Mouse (Mus musculus): ENCODE results near the gene Pacs2. TPM values are rescaled to one million over a fixed set of nuclear protein-coding genes. Genes with fewer than 3 reads are reported as not detected.

Gene Pacs2
- polyA plus RNA-seq, 1 experiment from 2014 or later = 9.8 TPM

DNA sequence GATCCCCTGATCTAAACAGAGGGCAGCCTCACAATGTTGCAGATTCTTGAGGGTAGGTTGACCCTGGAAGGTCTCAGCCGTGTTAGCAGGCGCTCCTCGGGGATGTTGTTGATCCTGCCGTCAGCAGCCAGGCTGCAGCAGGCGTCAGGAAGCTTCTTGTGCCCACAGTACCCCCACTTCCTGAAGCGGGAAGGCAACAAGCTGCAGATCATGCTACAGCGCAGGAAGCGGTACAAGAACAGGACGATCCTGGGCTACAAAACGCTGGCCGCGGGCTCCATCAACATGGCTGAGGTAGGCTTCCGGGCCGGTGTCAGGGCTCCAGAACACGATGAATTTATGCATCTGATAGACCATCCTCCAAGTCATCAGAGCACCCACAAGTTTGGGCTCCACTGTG lies 32.6 kb downstream of the Pacs2 start:
- Histone ChIP-seq H3K9me3 (replicated peaks; ENCODE audit: control insufficient read depth, low read length) (no peaks in the 10 kb centered on the region), H3K4me3 (ENCODE audit: low read depth, low read length) (no peak overlapping the region), H3K4me2 (ENCODE audit: low read depth, low read length) (no peak overlapping the region), H3K4me1 (ENCODE audit: control insufficient read depth, insufficient read depth, low read length) (peaks cover 6% of the 10 kb centered on the region), H3K9ac (replicated peaks; ENCODE audit: low read length) (no peak overlapping the region), H3K36me3 (replicated peaks; ENCODE audit: control insufficient read depth, insufficient read depth, low read depth, low read length) (no peaks in the 10 kb centered on the region; the same call in 1 of the 2 replicates), H3K27me3 (ENCODE audit: control insufficient read depth, insufficient read depth, low read length) (no peaks in the 10 kb centered on the region), H3K27ac (replicated peaks; ENCODE audit: low read depth, low read length) (no peak overlapping the region)
- WGBS = 90% methylated on average over 15 of the region's 15 CpGs
- DNase-seq (ENCODE audit: low spot score) (no peak), ATAC-seq (replicated peaks; ENCODE audit: insufficient number of reproducible peaks, low FRiP score, low TSS enrichment, low read depth) (no peak)

DNA sequence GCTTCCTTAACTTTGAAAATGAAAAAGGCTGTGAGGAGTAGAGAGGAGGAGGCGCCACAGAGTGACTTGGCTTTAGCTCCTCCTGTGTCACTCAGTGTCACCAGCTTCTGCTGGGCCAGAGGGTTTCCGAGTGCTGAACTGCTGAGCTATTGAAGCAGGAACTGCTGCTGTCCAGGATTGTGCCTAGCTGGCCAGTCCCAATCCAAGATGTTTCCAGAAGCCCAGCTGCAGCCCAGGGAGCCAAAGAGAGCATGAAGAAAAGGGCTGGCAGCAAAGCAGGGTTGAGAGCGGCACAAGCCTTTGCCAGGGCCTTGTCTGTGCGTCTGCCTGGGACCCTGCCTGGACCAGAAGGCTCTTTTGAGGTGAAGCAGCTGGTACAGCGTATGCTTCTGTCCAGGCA lies 33.8 kb downstream of the Pacs2 start:
- Histone ChIP-seq H3K4me1 (ENCODE audit: control insufficient read depth, insufficient read depth, low read length) (peaks cover 6% of the 10 kb centered on the region), H3K4me2 (ENCODE audit: low read depth, low read length) (no peak overlapping the region), H3K9me3 (replicated peaks; ENCODE audit: control insufficient read depth, low read length) (no peaks in the 10 kb centered on the region), H3K4me3 (ENCODE audit: low read depth, low read length) (no peak overlapping the region), H3K27me3 (ENCODE audit: control insufficient read depth, insufficient read depth, low read length) (no peaks in the 10 kb centered on the region), H3K36me3 (replicated peaks; ENCODE audit: control insufficient read depth, insufficient read depth, low read depth, low read length) (no peaks in the 10 kb centered on the region; the same call in 1 of the 2 replicates), H3K27ac (replicated peaks; ENCODE audit: low read depth, low read length) (no peak overlapping the region), H3K9ac (replicated peaks; ENCODE audit: low read length) (no peak overlapping the region)
- ATAC-seq (replicated peaks; ENCODE audit: insufficient number of reproducible peaks, low FRiP score, low TSS enrichment, low read depth) (no peak), DNase-seq (ENCODE audit: low spot score) (no peak)
- 91% methylated on average over 5 of the region's 5 CpGs for WGBS

DNA sequence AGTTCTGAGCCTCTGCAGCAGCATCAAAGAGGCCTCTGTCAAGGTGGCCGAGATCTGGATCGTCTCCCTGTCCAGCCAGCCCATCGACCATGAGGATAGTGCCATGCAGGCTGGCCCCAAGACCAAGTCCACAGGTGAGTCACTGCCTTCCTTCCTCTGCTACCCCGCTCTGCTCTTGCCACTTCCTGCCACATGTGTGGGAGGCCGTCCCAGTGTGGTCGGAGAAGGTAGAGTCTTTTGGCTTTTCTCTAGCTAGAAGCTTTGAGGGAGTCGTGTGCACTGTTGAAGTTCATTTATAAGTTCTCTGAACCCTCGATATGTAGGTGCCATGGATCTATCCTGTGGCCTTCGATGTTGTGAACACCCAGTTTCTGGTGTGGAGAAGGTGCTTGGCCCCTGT lies 35.5 kb downstream of the Pacs2 start:
- Histone ChIP-seq H3K4me1 (ENCODE audit: control insufficient read depth, insufficient read depth, low read length) (peaks cover 6% of the 10 kb centered on the region), H3K9me3 (replicated peaks; ENCODE audit: control insufficient read depth, low read length) (no peaks in the 10 kb centered on the region), H3K4me2 (ENCODE audit: low read depth, low read length) (no peak overlapping the region), H3K27ac (replicated peaks; ENCODE audit: low read depth, low read length) (no peak overlapping the region), H3K36me3 (replicated peaks; ENCODE audit: control insufficient read depth, insufficient read depth, low read depth, low read length) (no peaks in the 10 kb centered on the region; the same call in 1 of the 2 replicates), H3K9ac (replicated peaks; ENCODE audit: low read length) (no peak overlapping the region), H3K27me3 (ENCODE audit: control insufficient read depth, insufficient read depth, low read length) (no peaks in the 10 kb centered on the region), H3K4me3 (ENCODE audit: low read depth, low read length) (no peak overlapping the region)
- no peak for DNase-seq (ENCODE audit: low spot score)
- WGBS = 94% methylated on average over 9 of the region's 9 CpGs
- no peak for ATAC-seq (replicated peaks; ENCODE audit: insufficient number of reproducible peaks, low FRiP score, low TSS enrichment, low read depth)

DNA sequence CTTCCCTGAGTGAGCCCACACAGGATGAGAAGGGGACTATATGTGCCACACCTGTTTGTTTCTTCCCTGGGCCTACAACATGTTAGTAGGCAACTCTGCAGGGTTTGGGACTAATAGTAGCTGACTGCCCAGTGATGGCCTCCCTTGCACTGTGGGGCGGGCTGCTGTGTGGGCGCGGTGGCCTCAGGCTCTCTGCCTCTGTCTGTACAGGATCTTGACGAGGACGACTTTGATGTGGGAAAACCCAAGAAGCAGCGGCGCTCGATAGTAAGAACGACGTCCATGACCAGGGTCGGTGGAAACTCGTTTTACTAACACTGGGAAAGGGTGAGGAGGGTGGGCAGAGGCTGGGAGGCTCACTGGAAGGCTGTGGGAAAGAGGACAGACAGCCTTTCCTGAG lies 36.4 kb downstream of the Pacs2 start:
- Histone ChIP-seq H3K36me3 (replicated peaks; ENCODE audit: control insufficient read depth, insufficient read depth, low read depth, low read length) (no peaks in the 10 kb centered on the region; the same call in 1 of the 2 replicates), H3K4me2 (ENCODE audit: low read depth, low read length) (no peak overlapping the region), H3K4me3 (ENCODE audit: low read depth, low read length) (no peak overlapping the region), H3K27me3 (ENCODE audit: control insufficient read depth, insufficient read depth, low read length) (no peaks in the 10 kb centered on the region), H3K9ac (replicated peaks; ENCODE audit: low read length) (no peak overlapping the region), H3K9me3 (replicated peaks; ENCODE audit: control insufficient read depth, low read length) (no peaks in the 10 kb centered on the region), H3K4me1 (ENCODE audit: control insufficient read depth, insufficient read depth, low read length) (peaks cover 6% of the 10 kb centered on the region), H3K27ac (replicated peaks; ENCODE audit: low read depth, low read length) (no peak overlapping the region)
- ATAC-seq (replicated peaks; ENCODE audit: insufficient number of reproducible peaks, low FRiP score, low TSS enrichment, low read depth) (no peak), DNase-seq (ENCODE audit: low spot score) (no peak)
- 76% methylated on average over 12 of the region's 12 CpGs for WGBS

DNA sequence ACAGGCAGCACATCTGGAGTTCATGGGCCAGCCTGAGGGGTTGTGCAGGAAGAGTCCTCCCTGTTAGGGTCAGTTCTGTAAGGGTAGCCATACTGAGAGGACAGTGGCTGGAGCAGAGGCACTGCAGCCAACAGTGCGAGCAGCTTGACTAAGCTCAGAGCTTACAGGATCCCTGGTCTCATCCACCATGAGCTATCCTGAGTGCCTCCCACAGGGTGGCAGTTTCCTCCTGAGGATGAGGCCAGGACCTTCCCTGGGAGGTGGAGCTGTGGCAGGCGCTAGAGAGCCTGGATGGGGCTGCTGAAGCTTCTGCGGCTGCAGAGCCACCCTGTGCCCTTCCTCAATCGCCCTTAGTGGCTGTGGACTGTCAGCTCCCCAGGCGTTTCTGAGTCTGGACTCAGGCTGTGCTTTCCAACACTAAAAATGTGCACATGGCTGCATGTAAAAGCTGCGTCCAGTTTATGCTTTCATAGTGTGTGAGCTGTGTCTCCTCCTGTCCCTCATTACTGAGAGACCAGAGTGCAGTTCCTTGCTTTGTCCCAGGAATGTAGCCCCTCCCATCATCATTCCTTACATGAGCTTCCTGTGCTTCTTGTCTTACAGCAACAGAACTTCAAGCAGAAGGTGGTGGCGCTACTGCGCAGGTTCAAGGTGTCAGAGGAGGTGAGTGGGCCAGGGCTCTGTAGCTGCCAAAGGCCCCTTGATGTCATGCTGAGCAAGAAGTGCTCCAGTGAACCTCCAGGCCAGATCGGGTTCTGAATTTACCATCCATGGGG lies 37.5 kb downstream of the Pacs2 start:
- Histone ChIP-seq H3K4me1 (ENCODE audit: control insufficient read depth, insufficient read depth, low read length) (peaks cover 6% of the 10 kb centered on the region), H3K4me3 (ENCODE audit: low read depth, low read length) (no peak overlapping the region), H3K27me3 (ENCODE audit: control insufficient read depth, insufficient read depth, low read length) (no peaks in the 10 kb centered on the region), H3K4me2 (ENCODE audit: low read depth, low read length) (peak overlapping the region; percentile 13; the same call in 1 of the 2 replicates), H3K27ac (replicated peaks; ENCODE audit: low read depth, low read length) (peak overlapping the region; percentile 70), H3K36me3 (replicated peaks; ENCODE audit: control insufficient read depth, insufficient read depth, low read depth, low read length) (no peaks in the 10 kb centered on the region; the same call in 1 of the 2 replicates), H3K9ac (replicated peaks; ENCODE audit: low read length) (peak overlapping the region; percentile 30; the same call in 1 of the 2 replicates), H3K9me3 (replicated peaks; ENCODE audit: control insufficient read depth, low read length) (no peaks in the 10 kb centered on the region)
- 35% methylated on average over 9 of the region's 9 CpGs for WGBS
- peak; percentile 64; the same call in 1 of the 2 replicates for ATAC-seq (replicated peaks; ENCODE audit: insufficient number of reproducible peaks, low FRiP score, low TSS enrichment, low read depth)
- DNase-seq (ENCODE audit: low spot score) = peak; percentile 53

DNA sequence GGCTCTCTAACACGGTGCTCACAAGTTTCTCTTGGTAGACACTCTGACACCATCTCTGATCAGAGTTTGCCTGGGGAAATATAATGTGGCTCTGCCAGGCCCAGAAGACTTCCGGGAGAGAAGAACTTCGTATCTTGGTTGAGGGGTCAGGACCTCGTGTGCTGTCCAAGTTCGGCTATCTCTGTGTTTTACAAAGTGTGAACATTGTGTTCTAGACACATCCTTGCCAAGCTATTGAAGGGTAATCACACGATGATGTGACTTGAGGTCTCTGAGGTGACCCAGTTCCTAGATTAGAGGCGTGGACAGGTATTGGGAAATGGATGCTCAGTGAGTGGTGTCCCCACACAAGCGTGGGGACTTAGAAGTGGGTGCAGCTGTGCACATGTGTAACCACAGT lies 41.8 kb downstream of the Pacs2 start:
- Histone ChIP-seq H3K9me3 (replicated peaks; ENCODE audit: control insufficient read depth, low read length) (no peaks in the 10 kb centered on the region), H3K4me3 (ENCODE audit: low read depth, low read length) (no peak overlapping the region), H3K27ac (replicated peaks; ENCODE audit: low read depth, low read length) (no peak overlapping the region), H3K4me1 (ENCODE audit: control insufficient read depth, insufficient read depth, low read length) (peaks cover 6% of the 10 kb centered on the region), H3K9ac (replicated peaks; ENCODE audit: low read length) (no peak overlapping the region), H3K36me3 (replicated peaks; ENCODE audit: control insufficient read depth, insufficient read depth, low read depth, low read length) (no peaks in the 10 kb centered on the region; the same call in none of the 2 replicates), H3K27me3 (ENCODE audit: control insufficient read depth, insufficient read depth, low read length) (no peaks in the 10 kb centered on the region), H3K4me2 (ENCODE audit: low read depth, low read length) (no peak overlapping the region)
- no peak for DNase-seq (ENCODE audit: low spot score)
- WGBS = 88% methylated on average over 8 of the region's 8 CpGs
- no peak for ATAC-seq (replicated peaks; ENCODE audit: insufficient number of reproducible peaks, low FRiP score, low TSS enrichment, low read depth)

DNA sequence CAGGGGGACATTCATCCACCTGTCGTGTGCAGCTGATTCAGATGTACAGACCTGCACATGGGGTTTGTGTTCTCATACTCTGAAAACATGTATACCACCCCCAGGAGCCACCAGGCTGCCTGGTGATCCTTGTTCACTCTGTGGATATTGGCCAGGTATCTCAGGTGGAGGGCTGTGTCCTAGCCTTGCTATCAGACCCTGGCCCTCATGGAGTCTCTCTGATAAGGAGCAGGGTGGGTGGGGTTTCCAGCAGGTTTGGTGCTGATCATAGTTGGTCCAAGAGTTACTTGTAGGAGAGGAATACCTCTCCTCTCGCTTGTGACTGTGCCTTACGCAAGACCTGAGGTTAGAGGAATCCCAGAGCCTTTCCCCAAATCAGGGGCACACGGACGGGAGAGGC lies 45.9 kb downstream of the Pacs2 start:
- 92% methylated on average over 5 of the region's 5 CpGs for WGBS
- Histone ChIP-seq H3K27me3 (ENCODE audit: control insufficient read depth, insufficient read depth, low read length) (no peaks in the 10 kb centered on the region), H3K27ac (replicated peaks; ENCODE audit: low read depth, low read length) (no peak overlapping the region), H3K4me1 (ENCODE audit: control insufficient read depth, insufficient read depth, low read length) (no peaks in the 10 kb centered on the region), H3K9ac (replicated peaks; ENCODE audit: low read length) (no peak overlapping the region), H3K36me3 (replicated peaks; ENCODE audit: control insufficient read depth, insufficient read depth, low read depth, low read length) (no peaks in the 10 kb centered on the region; the same call in none of the 2 replicates), H3K4me2 (ENCODE audit: low read depth, low read length) (no peak overlapping the region), H3K4me3 (ENCODE audit: low read depth, low read length) (no peak overlapping the region), H3K9me3 (replicated peaks; ENCODE audit: control insufficient read depth, low read length) (no peaks in the 10 kb centered on the region)
- ATAC-seq (replicated peaks; ENCODE audit: insufficient number of reproducible peaks, low FRiP score, low TSS enrichment, low read depth) = no peak
- DNase-seq (ENCODE audit: low spot score) = no peak

DNA sequence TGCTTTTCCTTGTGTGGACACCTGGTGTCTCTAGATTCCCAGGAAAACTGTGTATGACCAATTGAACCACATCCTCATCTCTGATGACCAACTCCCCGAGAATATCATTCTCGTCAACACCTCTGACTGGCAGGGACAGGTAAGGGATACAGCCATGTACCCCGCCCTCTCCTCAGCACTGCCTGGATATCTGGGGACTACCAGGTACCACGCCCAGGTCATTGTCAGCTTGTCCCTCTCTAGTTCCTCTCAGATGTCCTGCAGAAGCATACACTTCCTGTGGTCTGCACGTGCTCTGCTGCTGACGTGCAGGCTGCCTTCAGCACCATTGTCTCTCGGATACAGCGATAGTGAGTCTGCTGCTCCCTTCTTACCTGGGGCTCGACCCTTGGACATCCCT lies 47.3 kb downstream of the Pacs2 start:
- Histone ChIP-seq H3K27ac (replicated peaks; ENCODE audit: low read depth, low read length) (no peak overlapping the region), H3K9me3 (replicated peaks; ENCODE audit: control insufficient read depth, low read length) (no peaks in the 10 kb centered on the region), H3K4me3 (ENCODE audit: low read depth, low read length) (no peak overlapping the region), H3K4me1 (ENCODE audit: control insufficient read depth, insufficient read depth, low read length) (no peaks in the 10 kb centered on the region), H3K4me2 (ENCODE audit: low read depth, low read length) (no peak overlapping the region), H3K27me3 (ENCODE audit: control insufficient read depth, insufficient read depth, low read length) (no peaks in the 10 kb centered on the region), H3K9ac (replicated peaks; ENCODE audit: low read length) (no peak overlapping the region), H3K36me3 (replicated peaks; ENCODE audit: control insufficient read depth, insufficient read depth, low read depth, low read length) (no peaks in the 10 kb centered on the region; the same call in none of the 2 replicates)
- 91% methylated on average over 9 of the region's 9 CpGs for WGBS
- ATAC-seq (replicated peaks; ENCODE audit: insufficient number of reproducible peaks, low FRiP score, low TSS enrichment, low read depth) (no peak), DNase-seq (ENCODE audit: low spot score) (no peak)
